Mouse (Mus musculus) heart, adult 11 months (tissue): ENCODE measurements around the gene Slc25a5.
A peak's percentile ranks its signal among the peaks of the same experiment; 100 is the strongest.

Source experiments
- DNase-seq: peaks from one replicate; pipeline ENCODE4 v3.0.0; 2022

Gene Slc25a5

GRCm38 (mm10) chrX:36795424-36796162 lies at the start of gene Slc25a5:
TSS of gene Slc25a5 (plus strand) at chrX:36795651.
- peak; percentile 99 for DNase-seq

- DNase-seq = peak; percentile 61
Observed at GRCm38 (mm10) chrX:36746789-36747188, 48.7 kb upstream of the Slc25a5 start.

- no peak for DNase-seq
Observed at GRCm38 (mm10) chrX:36748573-36748972, 46.9 kb upstream of the Slc25a5 start.

DNA sequence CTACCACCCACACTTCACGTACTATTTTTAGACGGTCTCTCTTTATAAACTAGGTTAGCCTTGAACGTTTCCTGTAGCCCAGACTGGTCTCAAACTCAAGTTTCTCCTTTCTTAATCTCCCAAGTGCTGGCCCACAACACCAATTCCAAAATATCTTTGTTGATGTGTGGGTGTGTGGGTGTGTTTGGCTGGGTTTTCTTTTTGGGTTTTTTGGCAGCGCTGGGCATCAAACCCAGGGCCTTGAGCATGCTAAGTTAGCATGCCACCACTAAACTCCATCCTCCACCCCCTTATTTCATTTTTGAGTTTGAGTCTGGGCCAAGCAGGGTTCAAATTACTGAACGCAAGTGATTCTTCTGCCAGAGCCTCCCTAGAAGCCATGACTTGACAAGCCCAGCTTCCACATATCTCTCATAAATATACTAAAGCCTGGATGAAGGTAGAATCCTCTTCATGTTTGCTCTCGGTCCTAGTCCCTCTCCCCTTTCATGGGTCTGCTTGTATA lies 46.1 kb upstream of the Slc25a5 start:
- DNase-seq = peak; percentile 41

GRCm38 (mm10) chrX:36750591-36750990 lies 44.9 kb upstream of the Slc25a5 start:
- no peak for DNase-seq

DNA sequence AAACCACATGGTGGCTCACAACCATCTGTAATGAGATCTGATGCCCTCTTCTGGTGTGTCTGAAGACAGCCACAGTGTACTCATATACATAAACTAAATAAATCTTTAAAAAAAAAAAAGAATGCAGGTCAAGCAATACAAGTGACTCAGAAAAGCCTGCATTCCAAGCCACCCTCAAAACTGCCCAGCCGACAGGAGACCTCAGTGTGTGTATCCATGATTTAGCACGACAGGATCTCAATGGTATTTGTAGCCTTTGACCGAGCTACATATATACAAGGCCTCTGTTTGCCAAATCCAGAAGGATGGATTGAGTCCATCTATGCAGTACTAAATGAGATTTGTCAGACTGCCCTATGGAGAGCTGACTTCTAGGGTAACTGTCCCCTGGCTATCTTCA lies 42.9 kb upstream of the Slc25a5 start:
- peak; percentile 19 for DNase-seq

- peak; percentile 57 for DNase-seq
Observed at GRCm38 (mm10) chrX:36757796-36758472, 37.5 kb upstream of the Slc25a5 start.

GRCm38 (mm10) chrX:36758566-36758965 lies 36.9 kb upstream of the Slc25a5 start:
- peak; percentile 29 for DNase-seq

GRCm38 (mm10) chrX:36760946-36761635 lies 34.4 kb upstream of the Slc25a5 start:
- DNase-seq = peak; percentile 83

DNA sequence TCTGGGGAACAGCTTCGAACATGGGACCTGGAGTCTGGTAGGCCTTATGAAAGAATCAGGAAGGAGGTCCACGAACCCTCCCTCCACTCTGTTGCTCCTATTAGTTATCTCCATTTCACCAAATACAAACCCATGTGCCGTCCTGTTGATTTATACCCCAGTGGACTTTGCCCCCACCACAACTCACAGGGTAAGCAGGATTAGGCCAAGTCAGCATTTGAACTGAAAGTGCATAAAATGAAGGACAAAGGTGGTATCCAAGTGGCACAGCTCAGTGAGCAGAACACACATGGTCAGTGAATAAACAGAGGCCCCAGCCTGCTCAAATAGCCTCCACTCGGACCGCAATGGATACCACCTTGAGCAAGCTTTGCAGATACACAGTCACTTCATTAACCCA lies 33.2 kb upstream of the Slc25a5 start:
- DNase-seq = peak; percentile 68

- DNase-seq = peak; percentile 16
Observed at GRCm38 (mm10) chrX:36762894-36763293, 32.6 kb upstream of the Slc25a5 start.

DNA sequence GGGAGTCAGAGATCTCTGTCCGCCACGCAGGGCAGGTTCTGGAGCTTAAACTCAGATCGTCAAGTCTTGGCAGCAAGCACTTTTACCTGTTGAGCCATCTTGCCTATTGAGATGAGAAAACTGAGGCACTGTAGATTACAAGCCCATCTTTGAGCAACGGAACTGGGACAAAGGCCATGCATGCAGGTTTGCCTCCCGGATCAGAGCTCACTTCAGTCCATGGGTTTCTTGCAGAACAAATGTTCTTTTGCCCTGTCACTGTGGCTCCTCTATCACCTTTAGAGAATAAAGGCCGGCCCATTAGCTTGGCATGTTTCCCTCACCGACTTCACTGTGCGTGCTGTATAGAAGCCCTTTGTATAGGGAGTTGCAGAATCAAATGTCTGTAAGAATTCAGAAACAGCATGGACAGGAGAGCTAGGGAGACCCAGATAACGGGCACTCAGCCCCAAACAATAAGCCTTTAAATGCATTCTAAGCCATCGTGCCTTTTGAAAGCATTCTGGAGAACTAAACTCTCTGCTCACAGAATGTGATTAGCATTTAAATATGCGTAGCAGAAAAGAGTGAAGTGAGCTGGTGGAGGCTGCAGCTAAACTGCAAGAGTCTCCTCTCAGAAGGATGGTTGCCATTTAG lies 32.0 kb upstream of the Slc25a5 start:
- DNase-seq = peak; percentile 49

DNA sequence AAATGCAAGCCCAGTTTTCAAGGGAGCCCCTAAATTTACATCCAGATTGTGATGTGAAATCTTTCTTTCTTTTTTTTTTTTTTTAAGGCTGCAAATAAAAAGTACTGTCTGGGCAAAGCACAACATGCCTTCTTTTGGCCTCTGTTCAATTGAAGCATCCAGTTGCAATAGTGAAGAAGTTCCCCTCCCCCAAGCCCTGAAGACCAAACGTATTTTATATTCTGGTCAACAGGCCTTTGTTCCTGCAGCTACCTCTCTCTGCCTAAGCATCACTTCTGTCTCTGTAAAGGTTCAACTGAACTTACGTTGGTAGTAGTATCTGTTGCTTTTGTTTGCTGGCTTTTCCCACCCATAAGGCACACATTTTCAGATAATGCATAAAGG lies 31.5 kb upstream of the Slc25a5 start:
- no peak for DNase-seq

DNA sequence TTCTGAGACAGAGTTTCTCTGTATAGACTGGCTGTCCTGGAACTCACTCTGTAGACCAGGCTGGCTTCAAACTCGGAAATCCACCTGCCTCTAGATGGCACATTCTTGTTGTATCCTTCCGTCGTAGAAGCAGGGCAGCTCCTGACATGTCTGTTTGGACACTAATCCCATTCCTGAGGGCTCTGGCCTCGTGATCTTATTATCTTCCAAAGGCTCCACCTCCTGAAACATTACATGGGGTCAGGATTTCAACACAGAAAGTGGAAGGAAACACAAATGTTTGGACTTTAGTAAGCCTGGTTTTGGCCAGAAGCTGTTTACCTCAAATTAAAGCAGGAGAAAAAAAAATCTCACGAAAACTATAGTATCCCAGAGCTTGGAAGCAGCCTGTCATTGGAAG lies 28.1 kb upstream of the Slc25a5 start:
- DNase-seq = no peak

DNA sequence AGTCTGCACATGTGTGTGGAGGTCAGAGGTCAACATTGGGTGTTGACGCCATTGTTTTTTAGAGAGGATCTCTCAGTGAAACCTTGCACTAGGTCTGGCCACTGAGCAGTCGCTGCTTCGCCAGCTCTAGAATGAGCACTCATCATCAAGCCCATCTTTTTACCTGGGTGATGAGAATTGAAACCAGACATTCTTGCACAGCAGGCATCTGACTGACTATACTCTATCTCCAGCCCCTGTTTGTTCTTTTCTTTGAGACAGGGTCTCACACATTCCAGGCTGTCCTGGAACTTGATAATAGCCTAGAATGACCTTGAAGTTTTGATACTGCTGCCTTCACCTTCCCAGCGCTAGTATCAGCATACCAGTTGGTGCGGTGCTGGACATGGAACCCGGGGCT lies 22.9 kb upstream of the Slc25a5 start:
- peak; percentile 13 for DNase-seq

DNA sequence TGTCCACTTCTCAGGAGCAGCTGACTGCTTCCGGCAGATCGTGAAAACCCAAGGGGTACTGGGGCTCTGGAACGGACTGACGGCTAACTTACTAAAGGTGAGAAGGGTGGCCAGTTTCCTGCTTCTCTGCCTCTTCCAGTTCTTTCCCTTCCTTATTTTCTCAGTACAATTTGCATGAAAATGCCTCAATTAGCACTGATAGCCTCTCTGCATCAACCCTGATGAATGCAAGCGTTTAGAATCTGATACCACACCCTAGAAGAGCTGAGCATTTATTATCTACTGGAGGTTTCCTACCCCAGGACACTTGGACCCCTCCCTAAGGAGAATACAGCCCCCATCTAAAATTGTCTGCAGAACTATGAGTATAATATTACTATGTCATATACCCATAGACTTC lies 19.9 kb upstream of the Slc25a5 start:
- DNase-seq = no peak

DNA sequence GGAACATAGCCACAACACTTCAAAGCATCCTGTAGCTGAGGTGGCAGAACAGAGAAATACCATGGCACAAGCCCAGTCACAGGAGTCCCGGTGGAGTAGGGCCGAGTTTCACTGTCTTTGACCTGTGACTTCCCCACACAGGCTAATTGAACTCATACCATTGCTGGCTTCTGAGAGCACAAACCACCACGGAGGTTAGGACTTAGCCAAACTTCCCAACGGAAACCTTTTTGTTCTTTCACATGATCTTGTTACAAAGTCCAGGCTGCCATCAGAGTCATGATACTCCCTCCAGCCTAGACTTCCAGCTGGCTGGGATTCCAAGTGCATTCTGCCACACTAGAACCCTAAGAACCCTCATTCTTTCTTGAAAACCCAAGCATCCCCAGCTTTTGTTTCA lies 17.8 kb upstream of the Slc25a5 start:
- peak; percentile 17 for DNase-seq

- DNase-seq = no peak
Observed at GRCm38 (mm10) chrX:36789360-36789759, 6.1 kb upstream of the Slc25a5 start.

GRCm38 (mm10) chrX:36794571-36794970 lies 880 bp upstream of the Slc25a5 start:
- DNase-seq = no peak

DNA sequence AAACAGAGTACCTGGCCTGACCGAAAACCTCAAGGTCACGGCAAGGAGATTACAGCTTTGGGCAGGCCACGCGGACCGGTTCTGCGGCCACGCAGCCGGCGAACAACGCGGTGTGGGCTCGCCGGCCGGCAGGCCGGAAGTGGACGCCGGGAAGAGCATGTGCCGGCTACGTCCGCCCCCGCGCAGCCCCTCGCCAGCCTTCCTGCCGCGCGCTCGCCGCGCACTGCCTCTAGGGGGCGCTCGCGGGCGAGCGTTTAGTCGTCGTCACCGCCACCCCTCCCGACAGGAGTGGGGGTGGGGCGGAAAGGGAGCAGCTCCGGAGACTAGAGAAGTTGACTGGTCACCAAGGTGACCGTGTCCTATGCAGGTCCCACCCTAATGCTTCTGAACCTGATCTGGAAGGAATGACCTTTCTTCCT lies 721 bp downstream of the Slc25a5 start:
- peak; percentile 98 for DNase-seq

GRCm38 (mm10) chrX:36796734-36797133 lies 1.3 kb downstream of the Slc25a5 start:
- peak; percentile 91 for DNase-seq

DNA sequence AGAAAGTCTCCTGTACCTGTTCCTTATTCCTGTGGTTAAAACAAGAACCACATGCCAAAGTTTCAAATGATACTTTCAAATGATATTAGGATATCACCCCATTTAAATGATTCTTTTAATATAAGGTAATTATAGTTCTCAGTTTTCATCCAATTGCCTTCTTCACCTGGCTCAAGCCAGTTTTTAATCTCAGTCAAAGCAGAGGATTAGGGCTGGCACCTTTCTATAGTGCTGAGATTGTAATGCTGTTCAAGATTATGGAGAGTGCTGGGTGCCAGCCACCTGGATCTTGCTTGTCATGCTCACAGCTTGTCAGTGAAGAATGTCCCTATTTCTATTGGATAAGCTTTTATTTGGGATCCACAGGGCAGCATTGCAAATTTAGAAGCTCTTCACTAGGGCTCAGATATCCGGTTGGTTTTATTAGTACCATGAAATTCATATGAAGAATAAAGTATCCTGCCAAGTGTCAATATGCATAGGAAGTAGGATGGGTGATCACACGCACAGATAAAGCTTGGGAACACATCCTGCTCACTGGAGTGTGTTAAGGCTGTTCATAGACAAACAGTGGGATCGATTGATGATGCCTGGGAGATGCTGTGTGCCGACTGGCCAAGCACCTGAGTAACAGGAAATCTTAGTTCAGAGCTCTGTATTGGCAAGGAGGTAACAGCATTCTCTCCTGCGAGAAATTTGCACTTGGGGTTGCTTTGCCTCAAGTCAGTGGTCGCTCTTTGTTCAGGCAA lies 3.9 kb downstream of the Slc25a5 start:
- no peak for DNase-seq
